Mouse (Mus musculus) liver, embryonic 14.5 days (tissue): ENCODE measurements around the gene Il1rl2.

Experiments
- CTCF ChIP-seq: IDR thresholded peaks from 2 replicates; pipeline ENCODE4 v1.5.1; 2016; ENCODE audit warnings: antibody characterized with exemption, low read depth, control low read depth
- EP300 ChIP-seq: IDR thresholded peaks from 2 replicates; pipeline ENCODE4 v1.6.1; 2016; ENCODE audit warnings: antibody characterized with exemption, low read depth

- no peak for TF ChIP-seq CTCF
- TF ChIP-seq EP300, result no peak
Measured at GRCm38 (mm10) chr1:40417034-40417433, 92.6 kb downstream of the Il1rl2 start.
